Mouse (Mus musculus) kidney, adult 2 months (tissue): Measurements from ENCODE around the gene Spred2.

Experiments
- CTCF ChIP-seq: fragments of 200-500 bp; conservative IDR thresholded peaks from 2 replicates; pipeline ENCODE4 v1.5.1; 2011; ENCODE audit warnings: low read depth, mild to moderate bottlenecking, control low read depth, low read length, moderate library complexity, mixed read lengths; ENCODE audit not compliant: insufficient read depth, insufficient read length
- POLR2A ChIP-seq: fragments of 200-500 bp; IDR thresholded peaks from one replicate; pipeline ENCODE4 v1.6.1; 2011; ENCODE audit warnings: low read depth, low read length, control low read depth

DNA sequence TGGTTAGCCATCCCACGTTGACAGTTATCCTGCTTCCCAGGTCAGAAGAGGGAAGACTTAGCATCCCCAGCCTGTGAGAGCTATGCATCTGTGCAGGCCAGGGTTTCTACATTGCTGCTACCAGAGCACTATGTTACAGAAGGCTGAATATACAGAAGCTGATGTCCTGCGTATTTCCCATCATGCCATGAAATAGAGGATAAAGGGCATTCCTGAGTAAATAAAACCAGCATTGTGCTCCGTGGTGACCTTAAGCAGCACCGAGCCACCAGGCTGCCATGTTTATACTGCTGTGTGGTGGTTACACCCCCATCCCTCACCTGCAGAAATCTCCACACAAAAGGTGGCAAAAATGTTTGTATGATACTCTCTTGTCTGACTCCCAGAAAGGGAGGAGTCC is 78.7 kb downstream of the Spred2 start:
- TF ChIP-seq POLR2A (no peak), CTCF (no peak)
